Mouse (Mus musculus) heart, postnatal 0 days (tissue): ENCODE measurements around the gene Dusp18.

Source experiments
- CTCF ChIP-seq: IDR thresholded peaks from 2 replicates; pipeline ENCODE4 v1.5.1; 2016; ENCODE audit warnings: antibody characterized with exemption, control low read depth, low read depth
- EP300 ChIP-seq: IDR thresholded peaks from 2 replicates; pipeline ENCODE4 v1.6.1; 2016; ENCODE audit warnings: antibody characterized with exemption, low read depth

- TF ChIP-seq CTCF (no peak), EP300 (no peak)
Observed at GRCm38 (mm10) chr11:3905446-3905845, 10.4 kb downstream of the Dusp18 start.
